Mouse (Mus musculus): ENCODE measurements around the gene Rad9b. TPM values are rescaled to one million over a fixed set of nuclear protein-coding genes. Genes with fewer than 3 reads are reported as not detected.
A peak's percentile ranks its signal among the peaks of the same experiment; 100 is the strongest.
"Not testable (repeated sequence)": the region's sequence is repeated elsewhere in the genome, so short reads cannot be mapped to it uniquely, and the experiment has no call there.

Rad9b gene
- polyA plus RNA-seq, 1 experiment, result 7.2 TPM

GRCm38 (mm10) chr5:122324608-122325431 is 29.2 kb downstream of the Rad9b start:
- 97% methylated on average over 23 of the region's 23 CpGs for WGBS
- TF ChIP-seq POLR2A (IDR thresholded peaks at IDR 0.05; ENCODE audit: control insufficient read depth, extremely low read depth, insufficient read depth, low read length, poor library complexity) (no peak), CTCF (IDR thresholded peaks at IDR 0.05; ENCODE audit: borderline replicate concordance, control insufficient read depth, extremely low read depth, insufficient read depth, low read length, poor library complexity) (no peak)
- no peaks in the 10 kb centered on the region for H3K4me1 ChIP-seq (replicated peaks; ENCODE audit: control insufficient read depth, insufficient read depth, low read length)
- no peak overlapping the region for H3K27ac ChIP-seq (ENCODE audit: control insufficient read depth, insufficient read depth, low read length)
- H3K36me3 ChIP-seq (ENCODE audit: control insufficient read depth, insufficient read depth, low read length), result peaks cover 60% of the 10 kb centered on the region
- H3K27me3 ChIP-seq (ENCODE audit: control insufficient read depth, insufficient read depth, low read length), result no peaks in the 10 kb centered on the region
- H3K4me3 ChIP-seq (ENCODE audit: control insufficient read depth, insufficient read depth, low read length), result no peak overlapping the region
- no peak for DNase-seq

GRCm38 (mm10) chr5:122323523-122323922 is 30.5 kb downstream of the Rad9b start:
- H3K4me1 ChIP-seq (replicated peaks; ENCODE audit: control insufficient read depth, insufficient read depth, low read length), result peaks cover 2% of the 10 kb centered on the region
- no peak overlapping the region for H3K27ac ChIP-seq (ENCODE audit: control insufficient read depth, insufficient read depth, low read length)
- H3K27me3 ChIP-seq (ENCODE audit: control insufficient read depth, insufficient read depth, low read length), result no peaks in the 10 kb centered on the region
- H3K4me3 ChIP-seq (ENCODE audit: control insufficient read depth, insufficient read depth, low read length), result no peak overlapping the region
- H3K36me3 ChIP-seq (ENCODE audit: control insufficient read depth, insufficient read depth, low read length), result peaks cover 62% of the 10 kb centered on the region
- TF ChIP-seq CTCF (IDR thresholded peaks at IDR 0.05; ENCODE audit: borderline replicate concordance, control insufficient read depth, extremely low read depth, insufficient read depth, low read length, poor library complexity) (no peak), POLR2A (IDR thresholded peaks at IDR 0.05; ENCODE audit: control insufficient read depth, extremely low read depth, insufficient read depth, low read length, poor library complexity) (no peak)
- DNase-seq, result no peak
- 96% methylated on average over 8 of the region's 8 CpGs for WGBS

- peaks cover 50% of the 10 kb centered on the region for H3K36me3 ChIP-seq (ENCODE audit: control insufficient read depth, insufficient read depth, low read length)
- WGBS, result 95% methylated on average over 12 of the region's 12 CpGs
- TF ChIP-seq CTCF (IDR thresholded peaks at IDR 0.05; ENCODE audit: borderline replicate concordance, control insufficient read depth, extremely low read depth, insufficient read depth, low read length, poor library complexity), result no peak
- TF ChIP-seq POLR2A (IDR thresholded peaks at IDR 0.05; ENCODE audit: control insufficient read depth, extremely low read depth, insufficient read depth, low read length, poor library complexity), result no peak
- DNase-seq, result no peak
- H3K4me1 ChIP-seq (replicated peaks; ENCODE audit: control insufficient read depth, insufficient read depth, low read length), result peaks cover 32% of the 10 kb centered on the region
- no peak overlapping the region for H3K27ac ChIP-seq (ENCODE audit: control insufficient read depth, insufficient read depth, low read length)
- no peak overlapping the region for H3K4me3 ChIP-seq (ENCODE audit: control insufficient read depth, insufficient read depth, low read length)
- H3K27me3 ChIP-seq (ENCODE audit: control insufficient read depth, insufficient read depth, low read length), result no peaks in the 10 kb centered on the region
Measured at GRCm38 (mm10) chr5:122320205-122320781, 33.7 kb downstream of the Rad9b start.

- no peak for TF ChIP-seq POLR2A (IDR thresholded peaks at IDR 0.05; ENCODE audit: control insufficient read depth, extremely low read depth, insufficient read depth, low read length, poor library complexity)
- TF ChIP-seq CTCF (IDR thresholded peaks at IDR 0.05; ENCODE audit: borderline replicate concordance, control insufficient read depth, extremely low read depth, insufficient read depth, low read length, poor library complexity), result no peak
- Histone ChIP-seq H3K4me3 (ENCODE audit: control insufficient read depth, insufficient read depth, low read length) (no peak overlapping the region), H3K27ac (ENCODE audit: control insufficient read depth, insufficient read depth, low read length) (no peak overlapping the region), H3K27me3 (ENCODE audit: control insufficient read depth, insufficient read depth, low read length) (no peaks in the 10 kb centered on the region), H3K36me3 (ENCODE audit: control insufficient read depth, insufficient read depth, low read length) (peaks cover 44% of the 10 kb centered on the region), H3K4me1 (replicated peaks; ENCODE audit: control insufficient read depth, insufficient read depth, low read length) (peaks cover 38% of the 10 kb centered on the region)
- WGBS, result 96% methylated on average over 14 of the region's 14 CpGs
- no peak for DNase-seq
Measured at GRCm38 (mm10) chr5:122319474-122320204, 34.4 kb downstream of the Rad9b start.

GRCm38 (mm10) chr5:122318976-122319375 is 35.1 kb downstream of the Rad9b start:
- 91% methylated on average over 3 of the region's 3 CpGs for WGBS
- not testable (repeated sequence) for H3K27me3 ChIP-seq (ENCODE audit: control insufficient read depth, insufficient read depth, low read length); H3K4me3 ChIP-seq (ENCODE audit: control insufficient read depth, insufficient read depth, low read length); DNase-seq; H3K27ac ChIP-seq (ENCODE audit: control insufficient read depth, insufficient read depth, low read length)
- peaks cover 37% of the 10 kb centered on the region for H3K36me3 ChIP-seq (ENCODE audit: control insufficient read depth, insufficient read depth, low read length)
- peaks cover 42% of the 10 kb centered on the region for H3K4me1 ChIP-seq (replicated peaks; ENCODE audit: control insufficient read depth, insufficient read depth, low read length)

- H3K4me1 ChIP-seq (replicated peaks; ENCODE audit: control insufficient read depth, insufficient read depth, low read length), result peaks cover 51% of the 10 kb centered on the region
- H3K27ac ChIP-seq (ENCODE audit: control insufficient read depth, insufficient read depth, low read length), result peak overlapping the region; percentile 94
- H3K27me3 ChIP-seq (ENCODE audit: control insufficient read depth, insufficient read depth, low read length), result no peaks in the 10 kb centered on the region
- WGBS, result 46% methylated on average over 3 of the region's 3 CpGs
- peaks cover 35% of the 10 kb centered on the region for H3K36me3 ChIP-seq (ENCODE audit: control insufficient read depth, insufficient read depth, low read length)
- H3K4me3 ChIP-seq (ENCODE audit: control insufficient read depth, insufficient read depth, low read length), result no peak overlapping the region
- DNase-seq, result peak; percentile 65
- no peak for TF ChIP-seq POLR2A (IDR thresholded peaks at IDR 0.05; ENCODE audit: control insufficient read depth, extremely low read depth, insufficient read depth, low read length, poor library complexity)
- peak; percentile 42; the same call in 1 of the 2 replicates for TF ChIP-seq CTCF (IDR thresholded peaks at IDR 0.05; ENCODE audit: borderline replicate concordance, control insufficient read depth, extremely low read depth, insufficient read depth, low read length, poor library complexity)
Measured at GRCm38 (mm10) chr5:122318100-122318499, 35.9 kb downstream of the Rad9b start.

All from thymus, adult 2 months (tissue).